Mouse (Mus musculus) lung, postnatal 0 days (tissue): Measurements from ENCODE around the gene Coq10a. TPM values are rescaled to one million over a fixed set of nuclear protein-coding genes. Genes with fewer than 3 reads are reported as not detected.

Experiments used
- ATAC-seq: fragments of 200-750 bp; cut with Nextera tagmentation; 2 replicates; pipeline ENCODE4 v1.8.0; 2017; ENCODE audit warnings: moderate library complexity
- DNase-seq: peaks from one replicate; pipeline ENCODE4 v3.0.0-alpha.2; 2016; ENCODE audit warnings: low spot score
- H3K27ac ChIP-seq: fragments of 300-500 bp; sonication (generic); 2 replicates; pipeline ENCODE4 v1.5.1; 2014; ENCODE audit warnings: antibody characterized with exemption, mild to moderate bottlenecking, low read length, mixed read lengths
- H3K27me3 ChIP-seq: fragments of 300-500 bp; sonication (generic); replicated peaks from 2 replicates; pipeline ENCODE4 v1.6.1; 2014; ENCODE audit warnings: low read length, mixed read lengths; ENCODE audit not compliant: insufficient read depth
- H3K36me3 ChIP-seq: fragments of 300-500 bp; sonication (generic); 2 replicates; pipeline ENCODE4 v1.6.1; 2014; ENCODE audit warnings: low read length, mixed read lengths; ENCODE audit not compliant: insufficient read depth
- H3K4me1 ChIP-seq: fragments of 300-500 bp; sonication (generic); 2 replicates; pipeline ENCODE4 v1.6.1; 2014; ENCODE audit warnings: antibody characterized with exemption, low read depth, low read length, mixed read lengths; ENCODE audit not compliant: insufficient read depth
- H3K4me2 ChIP-seq: fragments of 300-500 bp; sonication (generic); replicated peaks from 2 replicates; pipeline ENCODE4 v1.6.1; 2014; ENCODE audit warnings: low read depth, mild to moderate bottlenecking, low read length, moderate library complexity, mixed read lengths
- H3K4me3 ChIP-seq: fragments of 300-500 bp; sonication (generic); 2 replicates; pipeline ENCODE4 v1.5.1; 2014; ENCODE audit warnings: low read depth, low read length
- H3K9ac ChIP-seq: fragments of 300-500 bp; sonication (generic); replicated peaks from 2 replicates; pipeline ENCODE4 v1.6.1; 2014; ENCODE audit warnings: low read depth, mild to moderate bottlenecking
- H3K9me3 ChIP-seq: fragments of 300-500 bp; sonication (generic); 2 replicates; pipeline ENCODE4 v1.6.1; 2016; ENCODE audit warnings: low read length, mixed read lengths
- CTCF ChIP-seq: IDR thresholded peaks from 2 replicates; pipeline ENCODE4 v1.5.1; 2016; ENCODE audit warnings: antibody characterized with exemption, mild to moderate bottlenecking
- EP300 ChIP-seq: IDR thresholded peaks from 2 replicates; pipeline ENCODE4 v1.6.1; 2016; ENCODE audit warnings: antibody characterized with exemption, mild to moderate bottlenecking, control low read depth
- WGBS: fragments of 180-500 bp; shearing (Covaris S2); extraction: QIAGEN DNeasy Blood & Tissue Kit; methylation state at CpG from one replicate; pipeline ENCODE4 v1.1.7; 2014; 5-methylcytosine and 5-hydroxymethylcytosine counted together
- polyA plus RNA-seq: library from polyadenylated mRNA; unstranded; fragments of >200 nt; fragmentation: Nextera tagmentation; extraction: Ambion mirVana; gene quantifications from 2 replicates; pipeline ENCODE4 v1.2.1, GENCODE M21; 2015

Gene Coq10a
- 16.4 and 19.9 TPM in 2 replicates for polyA plus RNA-seq

DNA sequence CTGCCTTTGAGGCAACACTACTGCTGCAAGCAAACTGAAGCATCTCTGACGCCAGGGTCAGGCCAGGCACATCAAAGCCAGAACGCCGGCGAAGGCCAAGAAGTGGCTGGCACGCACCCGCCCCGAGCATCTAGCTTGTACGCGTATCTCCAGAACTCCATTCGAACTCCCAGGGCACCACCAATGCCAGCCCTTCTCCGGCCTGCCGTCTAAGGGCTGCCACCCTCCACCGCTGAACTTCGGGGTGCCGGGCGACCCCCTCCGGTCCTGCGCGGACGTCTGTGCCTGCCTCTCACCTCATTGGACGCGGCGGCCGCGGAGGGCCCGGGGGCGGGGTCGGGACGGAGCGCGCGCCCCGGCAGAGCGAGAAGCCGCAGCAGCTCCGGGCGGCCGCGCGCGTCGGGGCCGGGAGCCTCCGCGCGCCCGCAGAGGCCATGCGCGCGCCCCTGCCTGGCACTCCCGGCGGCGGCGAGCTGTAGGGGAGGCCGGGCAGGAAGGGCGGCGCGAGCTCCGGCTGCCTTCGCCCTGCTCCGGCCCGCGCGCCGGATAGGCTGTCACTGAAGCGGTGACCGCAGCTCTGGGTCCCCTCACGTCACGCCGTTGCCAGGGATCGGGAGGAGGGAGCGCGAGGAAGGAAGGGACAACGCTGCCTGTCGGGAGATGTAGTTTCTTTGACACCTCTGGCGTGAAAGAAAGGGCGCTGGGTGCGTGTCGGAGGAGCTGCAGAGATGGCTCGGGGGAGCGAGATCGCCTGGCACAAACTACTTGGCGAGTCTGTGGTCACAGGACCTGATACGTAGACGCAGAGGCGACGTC, at the start of gene Coq10a:
TSS of gene Coq10a (minus strand) at position 596 of the 816 bp plus-strand sequence.
- H3K27me3 ChIP-seq = no peaks in the 10 kb centered on the region
- H3K4me3 ChIP-seq = peak within 1 kb of the TSS; percentile 70
- WGBS = under 1% methylated on average over 65 of the region's 87 CpGs
- peaks cover 5% of the 10 kb centered on the region; the same call in 1 of the 2 replicates for H3K4me1 ChIP-seq
- DNase-seq = peak; percentile 97
- H3K9ac ChIP-seq = peak within 1 kb of the TSS; percentile 54
- TF ChIP-seq CTCF (no peak), EP300 (no peak)
- ATAC-seq = peak; percentile 97
- peak within 1 kb of the TSS; percentile 70 for H3K4me2 ChIP-seq
- no peaks in the 10 kb centered on the region for H3K9me3 ChIP-seq
- 0 out of 2 replicates have a peak, but pooled peaks cover under 1% of the 10 kb centered on the region for H3K36me3 ChIP-seq
- peak within 1 kb of the TSS; percentile 90 for H3K27ac ChIP-seq

DNA sequence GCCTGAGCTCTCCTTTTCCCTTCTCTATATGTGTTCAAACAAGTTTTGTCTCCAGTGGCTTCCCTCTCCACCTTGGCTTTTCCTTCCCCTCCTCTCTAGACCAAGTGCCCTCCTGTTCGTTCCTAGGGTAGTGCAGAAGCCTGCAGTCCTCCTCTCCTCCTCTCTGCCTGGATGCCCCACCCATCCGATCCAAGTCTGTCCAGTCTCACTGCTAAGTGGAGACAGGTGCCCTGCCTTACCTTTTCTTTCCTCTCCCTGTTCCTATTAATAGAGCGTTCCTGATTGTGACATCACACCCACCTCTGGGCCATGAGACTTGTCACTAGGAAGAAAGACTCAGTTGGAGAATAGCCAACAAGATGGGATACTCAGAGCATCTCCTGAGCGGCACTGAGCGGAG, 46.1 kb upstream of the Coq10a start:
- H3K27me3 ChIP-seq = no peaks in the 10 kb centered on the region
- TF ChIP-seq CTCF = no peak
- TF ChIP-seq EP300 = no peak
- peaks cover 9% of the 10 kb centered on the region for H3K36me3 ChIP-seq
- 70% methylated on average over 5 of the region's 5 CpGs for WGBS
- no peak overlapping the region for H3K9ac ChIP-seq
- no peaks in the 10 kb centered on the region for H3K9me3 ChIP-seq
- no peak overlapping the region for H3K27ac ChIP-seq
- DNase-seq (no peak), ATAC-seq (no peak)
- H3K4me3 ChIP-seq = no peak overlapping the region
- H3K4me2 ChIP-seq = no peak overlapping the region
- H3K4me1 ChIP-seq = peaks cover 10% of the 10 kb centered on the region; the same call in 1 of the 2 replicates

DNA sequence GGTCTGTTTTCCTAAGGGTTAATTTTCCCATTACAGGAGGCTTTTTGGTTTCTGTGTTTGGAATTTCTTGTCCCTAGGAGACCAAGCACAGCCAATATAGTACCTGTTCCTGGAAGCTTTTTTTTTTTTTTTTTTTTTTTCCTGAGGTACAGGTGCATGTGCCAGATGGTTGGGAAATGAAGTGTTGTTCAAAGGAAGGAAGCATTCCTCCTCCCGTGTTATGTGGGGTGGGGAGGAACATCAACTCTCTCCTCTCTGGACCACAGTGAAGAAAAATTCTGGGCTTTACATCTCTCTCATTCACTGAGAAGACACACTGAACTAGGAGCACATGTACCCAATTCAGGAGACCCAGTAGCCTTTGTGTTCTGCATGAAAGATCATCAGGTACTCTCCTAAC, 44.3 kb upstream of the Coq10a start:
- no peak overlapping the region for H3K4me2 ChIP-seq
- DNase-seq = peak; percentile 17
- no peak for ATAC-seq
- no peak overlapping the region for H3K27ac ChIP-seq
- H3K36me3 ChIP-seq = peaks cover 9% of the 10 kb centered on the region
- peaks cover 10% of the 10 kb centered on the region; the same call in 1 of the 2 replicates for H3K4me1 ChIP-seq
- H3K4me3 ChIP-seq = no peak overlapping the region
- WGBS = 25% methylated on average over 1 of the region's 1 CpGs
- no peaks in the 10 kb centered on the region for H3K27me3 ChIP-seq
- TF ChIP-seq EP300 (no peak), CTCF (no peak)
- no peak overlapping the region for H3K9ac ChIP-seq
- H3K9me3 ChIP-seq = no peaks in the 10 kb centered on the region

DNA sequence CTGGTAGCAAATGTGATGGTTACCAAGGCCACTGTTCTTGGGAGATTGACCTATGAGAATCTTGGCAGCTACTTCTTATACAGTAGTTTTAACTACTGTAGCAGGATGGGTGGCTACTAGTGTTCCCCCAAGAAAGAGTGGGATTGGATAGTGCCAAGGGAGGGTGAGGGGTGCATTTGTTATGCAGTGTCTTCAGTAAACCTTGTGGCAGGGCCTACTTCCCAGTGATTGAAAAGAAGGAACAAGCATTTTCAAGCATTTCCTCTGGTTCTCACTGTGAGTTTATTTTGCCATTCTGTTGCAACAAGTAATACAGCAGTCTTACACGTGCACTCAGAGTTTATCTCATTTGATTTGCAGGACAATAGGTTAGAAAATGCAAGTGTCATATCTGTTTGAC, 43.8 kb upstream of the Coq10a start:
- ATAC-seq (no peak), DNase-seq (peak; percentile 14)
- Histone ChIP-seq H3K4me3 (peak overlapping the region; percentile 81), H3K27me3 (no peaks in the 10 kb centered on the region), H3K27ac (peak overlapping the region; percentile 94; the same call in 1 of the 2 replicates), H3K4me2 (peak overlapping the region; percentile 86), H3K9me3 (no peaks in the 10 kb centered on the region), H3K9ac (no peak overlapping the region), H3K4me1 (peaks cover 10% of the 10 kb centered on the region; the same call in 1 of the 2 replicates), H3K36me3 (peaks cover 9% of the 10 kb centered on the region)
- TF ChIP-seq EP300 (no peak), CTCF (no peak)
- 6% methylated on average over 1 of the region's 1 CpGs for WGBS

DNA sequence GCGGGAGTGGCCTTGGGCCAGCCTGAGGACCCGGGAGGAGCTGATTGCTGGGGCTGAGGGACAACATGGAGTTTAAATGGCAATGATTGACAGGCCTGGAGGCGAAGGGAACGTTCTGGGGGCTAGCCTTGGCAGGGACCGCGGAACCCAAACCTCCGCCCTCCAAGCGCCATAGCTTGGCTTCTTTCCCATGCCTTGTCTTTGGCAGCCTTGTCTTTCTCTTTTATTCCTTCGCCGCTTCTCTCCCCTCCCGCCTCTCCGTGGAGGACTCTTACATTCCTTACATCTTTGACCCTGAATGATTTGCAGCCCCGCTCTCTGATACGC, 43.2 kb upstream of the Coq10a start:
- Histone ChIP-seq H3K4me2 (peak overlapping the region; percentile 86), H3K36me3 (peaks cover 9% of the 10 kb centered on the region), H3K9ac (peak overlapping the region; percentile 64), H3K4me1 (peaks cover 10% of the 10 kb centered on the region; the same call in 1 of the 2 replicates), H3K27me3 (no peaks in the 10 kb centered on the region), H3K4me3 (peak overlapping the region; percentile 81), H3K27ac (peak overlapping the region; percentile 94), H3K9me3 (no peaks in the 10 kb centered on the region)
- peak; percentile 6 for ATAC-seq
- WGBS = under 1% methylated on average over 14 of the region's 14 CpGs
- TF ChIP-seq EP300 = no peak
- TF ChIP-seq CTCF = no peak
- DNase-seq = peak; percentile 79

DNA sequence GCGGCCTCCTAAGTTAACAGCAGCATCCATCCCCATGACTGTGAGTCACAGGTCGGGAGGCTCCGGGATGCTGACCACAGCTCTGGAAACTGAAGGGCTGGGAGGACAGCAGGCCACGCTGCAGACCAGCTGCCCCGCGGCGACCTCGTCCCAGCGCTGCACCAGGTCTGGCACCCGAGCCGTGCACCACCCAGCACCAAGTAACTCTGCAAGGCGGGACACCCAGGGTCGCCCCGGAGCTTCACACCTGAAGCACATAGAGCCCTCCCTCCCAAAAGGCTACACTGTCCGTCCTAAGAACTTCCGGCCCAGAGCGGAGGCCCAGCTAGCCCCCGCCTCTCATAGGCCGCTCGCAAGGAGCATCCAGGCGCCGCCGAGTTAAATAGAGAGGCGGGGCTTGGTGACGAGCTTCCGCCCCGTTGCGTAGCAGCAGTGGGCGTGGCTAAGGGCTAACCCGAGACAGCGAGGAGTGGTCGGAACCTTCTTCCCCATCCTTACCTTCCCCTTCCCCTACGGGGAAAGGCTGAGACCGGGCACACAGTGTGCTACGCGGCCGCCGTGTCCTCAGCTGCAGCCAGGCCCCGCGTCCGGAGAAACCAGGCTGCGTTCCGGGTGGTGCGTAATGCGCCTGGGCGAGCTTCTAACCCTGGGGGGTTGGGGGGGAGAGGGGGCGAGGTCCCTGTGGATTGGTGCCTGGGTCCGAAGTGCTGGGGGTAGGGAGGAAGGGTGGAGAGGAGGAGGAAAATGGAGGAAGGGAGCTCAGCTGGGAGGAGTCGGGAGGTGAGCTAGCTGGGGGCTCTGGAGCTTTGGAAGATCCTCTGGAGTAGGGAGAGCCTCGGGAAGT, 42.6 kb upstream of the Coq10a start, which contains the start of the genes Nabp2 and Rnf41:
TSS of gene Nabp2 (minus strand) at position 282 of the 844 bp plus-strand sequence.
TSS of gene Rnf41 (plus strand) at position 447 of the 844 bp plus-strand sequence.
- Histone ChIP-seq H3K4me2 (peak within 1 kb of the TSS; percentile 86), H3K9me3 (no peaks in the 10 kb centered on the region), H3K9ac (peak within 1 kb of the TSS; percentile 64), H3K4me1 (peaks cover 10% of the 10 kb centered on the region; the same call in 1 of the 2 replicates), H3K4me3 (peak within 1 kb of the TSS; percentile 81), H3K27me3 (no peaks in the 10 kb centered on the region), H3K27ac (peak within 1 kb of the TSS; percentile 94), H3K36me3 (peaks cover 5% of the 10 kb centered on the region)
- no peak for TF ChIP-seq EP300
- TF ChIP-seq CTCF = no peak
- ATAC-seq (peak; percentile 89), DNase-seq (peak; percentile 98)
- 1% methylated on average over 48 of the region's 50 CpGs for WGBS
